Mouse (Mus musculus): ENCODE measurements around the gene Gpr21. TPM values are rescaled to one million over a fixed set of nuclear protein-coding genes. Genes with fewer than 3 reads are reported as not detected.

Gene Gpr21
- 1.1 TPM for polyA plus RNA-seq (2017; shearing (Covaris generic))

GRCm38 (mm10) chr2:37516030-37516710 is at the start of gene Gpr21:
Gpr21 (plus strand) TSS chr2:37516332.

Other genes with a start within 250 kb of the Gpr21 start
- gene Olfr368, start 189.8 kb upstream of the Gpr21 start, polyA plus RNA-seq (2017; shearing (Covaris generic)): not detected
- 32.1 TPM for gene Pdcl, start 157.0 kb upstream of the Gpr21 start, polyA plus RNA-seq (2017; shearing (Covaris generic))
- gene Rc3h2, start 93.4 kb upstream of the Gpr21 start, polyA plus RNA-seq (2017; shearing (Covaris generic)): 36.9 TPM
- gene Zbtb26, start 73.2 kb upstream of the Gpr21 start, polyA plus RNA-seq (2017; shearing (Covaris generic)): 2.2 TPM
- gene Zbtb6, start 73.2 kb upstream of the Gpr21 start, polyA plus RNA-seq (2017; shearing (Covaris generic)): 3.4 TPM
- gene Rabgap1, start 73.1 kb upstream of the Gpr21 start, polyA plus RNA-seq (2017; shearing (Covaris generic)): 62.1 TPM
- gene Strbp, start 187.5 kb downstream of the Gpr21 start, polyA plus RNA-seq (2017; shearing (Covaris generic)): 38.5 TPM

All from naive thymus-derived CD4-positive, alpha-beta T cell, adult 5 months (primary cell).